Mouse (Mus musculus): ENCODE results near the gene Arhgap1. TPM values are rescaled to one million over a fixed set of nuclear protein-coding genes. Genes with fewer than 3 reads are reported as not detected.

The Arhgap1 gene
- polyA plus RNA-seq, 1 experiment = 90.0 TPM

DNA sequence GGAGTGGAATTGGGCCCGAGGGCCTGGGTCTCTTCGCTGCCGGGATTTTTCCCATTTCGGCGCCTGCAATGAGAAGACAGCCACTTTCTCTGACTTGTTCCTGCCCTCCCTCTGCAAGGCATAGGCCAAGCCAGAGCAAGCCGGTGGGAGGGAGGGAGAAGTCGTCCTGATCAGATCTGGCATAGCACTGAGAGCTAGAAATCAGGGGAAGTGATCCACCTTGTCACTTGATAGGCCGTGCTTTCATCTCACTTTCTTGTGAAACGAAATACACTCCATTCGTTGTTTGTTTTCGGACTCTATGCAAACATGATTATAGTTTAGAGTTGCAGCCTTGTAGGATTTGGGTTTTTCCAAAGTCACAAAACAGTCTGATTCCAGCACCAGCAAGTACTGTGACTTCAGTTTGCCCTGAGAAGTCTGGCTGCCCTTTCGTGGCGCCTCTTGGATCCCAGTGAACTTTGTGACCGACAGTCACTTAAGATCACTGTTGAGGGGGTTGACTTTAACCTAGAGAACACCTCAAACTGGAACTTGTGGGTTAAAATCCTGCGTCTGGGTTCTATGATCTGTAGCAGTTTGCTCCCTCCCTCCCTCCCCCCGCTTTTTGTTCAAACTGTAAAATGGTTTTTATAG, 818 bp downstream of the Arhgap1 start:
- DNase-seq (ENCODE audit: low read depth) = no peak
- TF ChIP-seq CTCF (IDR thresholded peaks at IDR 0.05; ENCODE audit: borderline replicate concordance, extremely low read depth, insufficient read depth, insufficient read length) (no peak), POLR2A (IDR thresholded peaks at IDR 0.05; ENCODE audit: borderline replicate concordance, extremely low read depth, insufficient read depth, insufficient read length, poor library complexity, severe bottlenecking) (no peak)

DNA sequence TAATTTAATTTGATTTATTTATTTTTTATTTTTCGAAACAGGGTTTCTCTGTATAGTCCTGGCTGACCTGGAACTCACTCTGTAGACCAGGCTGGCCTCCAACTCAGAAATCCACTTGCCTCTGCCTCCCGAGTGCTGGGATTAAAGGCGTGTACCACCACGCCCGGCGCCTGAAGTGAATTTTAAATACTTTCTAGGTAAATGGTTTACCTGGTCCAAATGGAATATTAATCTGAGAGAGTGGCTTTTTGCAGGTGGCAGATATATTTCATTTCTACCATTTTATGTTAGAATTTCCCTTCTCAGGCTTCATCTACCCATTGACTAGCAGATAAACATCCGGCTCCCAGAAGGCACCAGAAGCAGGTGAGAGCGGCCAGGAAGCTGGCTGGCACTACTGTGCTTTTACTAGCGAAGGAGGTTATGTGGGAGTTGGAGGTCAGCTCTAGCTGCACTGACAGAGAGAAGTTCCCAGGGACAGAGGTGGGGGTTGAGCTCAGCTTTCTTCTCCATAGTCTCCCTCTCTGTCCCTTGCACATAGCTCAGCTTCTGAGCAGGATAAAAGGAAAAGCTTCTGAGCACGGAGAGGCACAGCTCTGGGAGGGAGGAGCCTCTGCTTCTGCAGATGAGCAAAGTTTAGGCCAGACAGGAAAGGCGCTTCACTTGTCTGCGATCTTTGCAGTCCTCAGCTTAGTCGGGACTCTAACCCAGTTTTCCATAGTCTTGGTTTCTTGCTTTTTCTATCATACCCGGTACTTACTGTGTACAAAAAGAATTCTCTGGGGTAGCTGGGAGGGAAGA, 2.0 kb downstream of the Arhgap1 start:
- TF ChIP-seq CTCF (IDR thresholded peaks at IDR 0.05; ENCODE audit: borderline replicate concordance, extremely low read depth, insufficient read depth, insufficient read length) (no peak), POLR2A (IDR thresholded peaks at IDR 0.05; ENCODE audit: borderline replicate concordance, extremely low read depth, insufficient read depth, insufficient read length, poor library complexity, severe bottlenecking) (no peak)
- no peak for DNase-seq (ENCODE audit: low read depth)

- TF ChIP-seq POLR2A (IDR thresholded peaks at IDR 0.05; ENCODE audit: borderline replicate concordance, extremely low read depth, insufficient read depth, insufficient read length, poor library complexity, severe bottlenecking) (no peak), CTCF (IDR thresholded peaks at IDR 0.05; ENCODE audit: borderline replicate concordance, extremely low read depth, insufficient read depth, insufficient read length) (no peak)
- peak; percentile 20 for DNase-seq (ENCODE audit: low read depth)
These were observed 3.2 kb downstream of the Arhgap1 start for GRCm38 (mm10) chr2:91652863-91653262.

DNA sequence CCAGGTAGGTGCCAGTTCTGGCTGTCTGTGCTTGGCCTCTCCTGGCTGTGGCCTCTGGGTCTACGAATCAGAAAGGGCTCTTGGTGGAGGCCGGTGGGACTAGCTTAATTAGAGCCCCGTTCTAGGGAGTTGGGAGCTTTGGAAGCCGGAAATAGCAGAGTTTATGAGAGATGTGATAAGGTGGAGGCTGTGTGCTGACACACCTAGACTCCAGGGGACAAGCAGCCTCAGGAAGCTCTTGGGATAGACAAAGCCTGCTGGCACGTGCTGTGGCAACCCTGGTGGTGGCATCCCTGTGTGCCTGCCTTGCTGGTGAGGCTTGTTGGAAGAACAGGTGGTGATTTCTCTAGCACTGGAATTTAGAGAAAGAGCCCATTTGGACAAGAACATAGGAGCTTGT, 5.7 kb downstream of the Arhgap1 start:
- DNase-seq (ENCODE audit: low read depth) = no peak
- no peak for TF ChIP-seq POLR2A (IDR thresholded peaks at IDR 0.05; ENCODE audit: borderline replicate concordance, extremely low read depth, insufficient read depth, insufficient read length, poor library complexity, severe bottlenecking)
- TF ChIP-seq CTCF (IDR thresholded peaks at IDR 0.05; ENCODE audit: borderline replicate concordance, extremely low read depth, insufficient read depth, insufficient read length) = no peak

DNA sequence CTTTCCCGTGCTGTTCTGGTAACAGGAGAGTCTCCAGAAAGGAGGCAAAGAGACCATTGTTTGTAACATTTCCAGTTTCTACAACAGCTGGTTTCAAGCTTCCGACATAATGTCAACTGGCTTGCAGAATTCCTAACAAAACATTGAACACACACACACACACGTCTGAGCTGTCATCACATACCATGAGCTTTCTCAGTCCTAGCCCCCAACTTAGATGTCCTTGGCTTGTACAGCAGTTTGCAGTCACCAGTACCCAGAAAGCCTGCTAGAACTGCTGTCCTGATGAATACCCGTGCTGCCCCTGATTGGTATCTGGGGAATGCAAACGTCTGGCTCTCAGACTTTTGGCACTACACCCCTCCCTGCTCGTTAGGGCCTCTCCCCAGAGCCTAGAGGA, 6.2 kb downstream of the Arhgap1 start:
- no peak for TF ChIP-seq POLR2A (IDR thresholded peaks at IDR 0.05; ENCODE audit: borderline replicate concordance, extremely low read depth, insufficient read depth, insufficient read length, poor library complexity, severe bottlenecking)
- no peak for TF ChIP-seq CTCF (IDR thresholded peaks at IDR 0.05; ENCODE audit: borderline replicate concordance, extremely low read depth, insufficient read depth, insufficient read length)
- no peak for DNase-seq (ENCODE audit: low read depth)

DNA sequence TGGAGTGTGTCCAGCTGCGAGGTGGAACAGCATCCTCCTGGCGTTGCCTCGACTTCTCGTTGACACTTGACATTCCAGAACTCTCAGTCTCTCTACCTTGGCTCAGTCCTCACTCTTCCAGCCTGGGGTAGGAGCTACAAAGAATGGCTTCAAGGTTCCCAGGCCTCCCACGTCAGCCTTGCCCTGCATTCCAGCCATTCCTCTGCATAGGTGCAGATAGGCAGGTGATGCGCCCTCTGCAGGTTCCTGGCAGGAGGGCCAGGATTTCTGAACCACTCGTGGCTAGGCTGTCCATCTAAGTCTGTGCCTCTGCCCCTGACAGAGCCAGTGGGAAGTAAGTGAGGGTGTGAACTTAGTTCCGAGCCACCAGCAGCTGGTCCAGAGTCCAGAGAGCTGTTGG, 7.1 kb downstream of the Arhgap1 start:
- TF ChIP-seq CTCF (IDR thresholded peaks at IDR 0.05; ENCODE audit: borderline replicate concordance, extremely low read depth, insufficient read depth, insufficient read length) (peak; percentile 7; the same call in 1 of the 2 replicates), POLR2A (IDR thresholded peaks at IDR 0.05; ENCODE audit: borderline replicate concordance, extremely low read depth, insufficient read depth, insufficient read length, poor library complexity, severe bottlenecking) (no peak)
- DNase-seq (ENCODE audit: low read depth) = no peak

DNA sequence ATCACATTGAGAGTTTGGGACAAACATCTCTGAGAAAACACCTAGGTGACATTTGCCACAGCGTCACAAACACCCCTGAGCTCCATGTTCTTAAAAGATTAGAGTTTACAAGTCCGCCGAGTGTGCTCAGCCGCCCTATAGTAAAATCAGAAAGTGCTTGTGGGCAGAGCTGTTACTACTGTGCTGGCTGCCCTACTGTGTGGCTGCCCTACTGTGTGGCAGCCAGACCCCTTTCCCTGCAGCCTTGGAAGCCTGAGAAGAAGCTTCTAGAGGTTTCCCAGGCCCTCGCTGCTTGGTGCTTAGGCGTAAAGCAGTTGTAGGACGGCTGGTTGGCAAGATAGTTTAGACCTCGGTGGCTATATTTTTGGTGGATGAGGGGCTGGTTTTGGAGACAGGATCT, 10.0 kb downstream of the Arhgap1 start:
- TF ChIP-seq POLR2A (IDR thresholded peaks at IDR 0.05; ENCODE audit: borderline replicate concordance, extremely low read depth, insufficient read depth, insufficient read length, poor library complexity, severe bottlenecking) (no peak), CTCF (IDR thresholded peaks at IDR 0.05; ENCODE audit: borderline replicate concordance, extremely low read depth, insufficient read depth, insufficient read length) (no peak)
- no peak for DNase-seq (ENCODE audit: low read depth)

GRCm38 (mm10) chr2:91660981-91661380, 11.3 kb downstream of the Arhgap1 start:
- TF ChIP-seq CTCF (IDR thresholded peaks at IDR 0.05; ENCODE audit: borderline replicate concordance, extremely low read depth, insufficient read depth, insufficient read length) = no peak
- no peak for TF ChIP-seq POLR2A (IDR thresholded peaks at IDR 0.05; ENCODE audit: borderline replicate concordance, extremely low read depth, insufficient read depth, insufficient read length, poor library complexity, severe bottlenecking)
- no peak for DNase-seq (ENCODE audit: low read depth)

DNA sequence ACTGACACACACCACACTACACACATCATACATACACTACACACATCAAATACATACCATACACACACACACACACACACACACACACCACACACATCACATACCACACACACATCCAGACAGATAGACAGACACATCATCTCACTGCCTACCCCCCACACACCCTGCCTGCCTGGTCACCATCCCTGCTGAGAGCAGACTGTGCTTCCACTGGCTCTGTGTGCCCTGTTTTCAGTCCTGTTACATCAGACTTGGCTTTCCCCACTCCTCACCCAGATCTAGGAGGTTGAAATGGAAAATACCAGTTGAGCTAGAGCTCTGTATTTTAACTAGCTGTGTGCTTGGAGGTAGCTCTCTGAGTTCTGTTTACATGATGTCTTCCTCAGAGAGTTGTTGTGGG, 15.1 kb downstream of the Arhgap1 start:
- no peak for DNase-seq (ENCODE audit: low read depth)
- TF ChIP-seq CTCF (IDR thresholded peaks at IDR 0.05; ENCODE audit: borderline replicate concordance, extremely low read depth, insufficient read depth, insufficient read length) = no peak
- TF ChIP-seq POLR2A (IDR thresholded peaks at IDR 0.05; ENCODE audit: borderline replicate concordance, extremely low read depth, insufficient read depth, insufficient read length, poor library complexity, severe bottlenecking) = no peak

- DNase-seq (ENCODE audit: low read depth) = no peak
- TF ChIP-seq CTCF (IDR thresholded peaks at IDR 0.05; ENCODE audit: borderline replicate concordance, extremely low read depth, insufficient read depth, insufficient read length) (no peak), POLR2A (IDR thresholded peaks at IDR 0.05; ENCODE audit: borderline replicate concordance, extremely low read depth, insufficient read depth, insufficient read length, poor library complexity, severe bottlenecking) (no peak)
These were observed 16.8 kb downstream of the Arhgap1 start for GRCm38 (mm10) chr2:91666386-91666910.

- DNase-seq (ENCODE audit: low read depth) = no peak
- no peak for TF ChIP-seq POLR2A (IDR thresholded peaks at IDR 0.05; ENCODE audit: borderline replicate concordance, extremely low read depth, insufficient read depth, insufficient read length, poor library complexity, severe bottlenecking)
- TF ChIP-seq CTCF (IDR thresholded peaks at IDR 0.05; ENCODE audit: borderline replicate concordance, extremely low read depth, insufficient read depth, insufficient read length) = no peak
These were observed 18.1 kb downstream of the Arhgap1 start for GRCm38 (mm10) chr2:91667747-91668146.

All from brain, embryonic 14.5 days (tissue).